Mouse (Mus musculus): ENCODE data around the gene Smo.

The Smo gene

GRCm38 (mm10) chr6:29776542-29777237 lies 41.4 kb downstream of the Smo start:
- DNase-seq: no peak

GRCm38 (mm10) chr6:29777238-29777555 lies 41.9 kb downstream of the Smo start:
- no peak for DNase-seq

GRCm38 (mm10) chr6:29780082-29780481 lies 44.8 kb downstream of the Smo start:
- DNase-seq: no peak

GRCm38 (mm10) chr6:29780571-29780970 lies 45.3 kb downstream of the Smo start:
- DNase-seq: no peak

- no peak for DNase-seq
Measured at GRCm38 (mm10) chr6:29782239-29782638, 46.9 kb downstream of the Smo start.

GRCm38 (mm10) chr6:29783960-29784359 lies 48.7 kb downstream of the Smo start:
- no peak for DNase-seq

GRCm38 (mm10) chr6:29784413-29785021 lies 49.2 kb downstream of the Smo start:
- no peak for DNase-seq

- DNase-seq: no peak
Measured at GRCm38 (mm10) chr6:29785759-29786158, 50.5 kb downstream of the Smo start.

- no peak for DNase-seq
Measured at GRCm38 (mm10) chr6:29788779-29789350, 53.6 kb downstream of the Smo start.

- no peak for DNase-seq
Measured at GRCm38 (mm10) chr6:29790014-29790698, 54.9 kb downstream of the Smo start.

GRCm38 (mm10) chr6:29793520-29793919 lies 58.2 kb downstream of the Smo start:
- no peak for DNase-seq

- no peak for DNase-seq
Measured at GRCm38 (mm10) chr6:29794582-29794981, 59.3 kb downstream of the Smo start.

- DNase-seq: no peak
Measured at GRCm38 (mm10) chr6:29802979-29803378, 67.7 kb downstream of the Smo start.

- DNase-seq: no peak
Measured at GRCm38 (mm10) chr6:29804006-29804405, 68.7 kb downstream of the Smo start.

GRCm38 (mm10) chr6:29805381-29805780 lies 70.1 kb downstream of the Smo start:
- DNase-seq: no peak
